Mouse (Mus musculus) forebrain, postnatal 0 days (tissue): ENCODE data around the gene Trp53i13. TPM values are rescaled to one million over a fixed set of nuclear protein-coding genes. Genes with fewer than 3 reads are reported as not detected.

Experiments used
- ATAC-seq: fragments of 200-750 bp; cut with Nextera tagmentation; 2 replicates; pipeline ENCODE4 v1.8.0; 2017; ENCODE audit warnings: mild to moderate bottlenecking, moderate library complexity
- DNase-seq: peaks from one replicate; pipeline ENCODE4 v3.0.0-alpha.2; 2015
- H3K27ac ChIP-seq: fragments of 300-500 bp; sonication (generic); 2 replicates; pipeline ENCODE4 v1.5.1; 2014; ENCODE audit warnings: low read depth, mild to moderate bottlenecking, antibody characterized with exemption, low read length, moderate library complexity, mixed read lengths
- H3K27me3 ChIP-seq: fragments of 300-500 bp; sonication (generic); 2 replicates; pipeline ENCODE4 v1.6.1; 2014; ENCODE audit warnings: mild to moderate bottlenecking, low read length, mixed read lengths; ENCODE audit not compliant: insufficient read depth
- H3K36me3 ChIP-seq: fragments of 300-500 bp; sonication (generic); 2 replicates; pipeline ENCODE4 v1.6.1; 2014; ENCODE audit warnings: mild to moderate bottlenecking, moderate library complexity; ENCODE audit not compliant: insufficient read depth
- H3K4me1 ChIP-seq: fragments of 300-500 bp; sonication (generic); 2 replicates; pipeline ENCODE4 v1.6.1; 2014; ENCODE audit warnings: antibody characterized with exemption; ENCODE audit not compliant: insufficient read depth
- H3K4me2 ChIP-seq: fragments of 300-500 bp; sonication (generic); 2 replicates; pipeline ENCODE4 v1.6.1; 2014; ENCODE audit warnings: low read depth, mild to moderate bottlenecking, moderate library complexity
- H3K4me3 ChIP-seq: fragments of 300-500 bp; sonication (generic); 2 replicates; pipeline ENCODE4 v1.5.1; 2014; ENCODE audit warnings: low read depth, low read length, mixed read lengths
- H3K9ac ChIP-seq: fragments of 300-500 bp; sonication (generic); 2 replicates; pipeline ENCODE4 v1.6.1; 2014; ENCODE audit warnings: mild to moderate bottlenecking
- H3K9me3 ChIP-seq: fragments of 300-500 bp; sonication (generic); 2 replicates; pipeline ENCODE4 v1.6.1; 2016; ENCODE audit warnings: low read length
- CTCF ChIP-seq: sonication (generic); IDR thresholded peaks from 2 replicates; pipeline ENCODE4 v1.5.1; 2016; ENCODE audit warnings: antibody characterized with exemption, control low read depth, low read depth
- WGBS: fragments of 180-500 bp; shearing (Covaris S2); extraction: QIAGEN DNeasy Blood & Tissue Kit; methylation state at CpG from one replicate; pipeline ENCODE4 v1.1.7; 2014; 5-methylcytosine and 5-hydroxymethylcytosine counted together
- polyA plus RNA-seq: library from polyadenylated mRNA; unstranded; fragments of >200 nt; fragmentation: Nextera tagmentation; extraction: Ambion mirVana; gene quantifications from 2 replicates; pipeline ENCODE4 v1.2.1, GENCODE M21; 2015
- total RNA-seq: library from RNA; depleted of rRNA; stranded (reverse); fragments of >200 nt; gene quantifications from 2 replicates; pipeline ENCODE4 v1.2.3, GENCODE M21; 2014

Gene Trp53i13
- total and polyA plus RNA-seq, 2 experiments from 2014 or later: 12.3 to 12.4 TPM

- under 1% methylated on average over 23 of the region's 23 CpGs for WGBS
- TF ChIP-seq CTCF: 0 out of 2 replicates have a peak, but pooled peaks have one; percentile 5
- H3K9me3 ChIP-seq: no peaks in the 10 kb centered on the region
- peaks cover 34% of the 10 kb centered on the region for H3K4me1 ChIP-seq
- no peaks in the 10 kb centered on the region for H3K27me3 ChIP-seq
- ATAC-seq: peak; percentile 59
- H3K36me3 ChIP-seq: no peaks in the 10 kb centered on the region
- H3K27ac ChIP-seq: peak overlapping the region; percentile 96
- DNase-seq: peak; percentile 46
- peak overlapping the region; percentile 97 for H3K4me3 ChIP-seq
- peak overlapping the region; percentile 95 for H3K4me2 ChIP-seq
- H3K9ac ChIP-seq: peak overlapping the region; percentile 64
Measured at GRCm38 (mm10) chr11:77491502-77492291, 24.1 kb downstream of the Trp53i13 start.

GRCm38 (mm10) chr11:77491123-77491501 lies 24.7 kb downstream of the Trp53i13 start:
- TF ChIP-seq CTCF: peak; percentile 99
- ATAC-seq (peak; percentile 81), DNase-seq (peak; percentile 98)
- H3K9ac ChIP-seq: peak overlapping the region; percentile 98
- 2% methylated on average over 13 of the region's 13 CpGs for WGBS
- H3K4me2 ChIP-seq: peak overlapping the region; percentile 95
- no peaks in the 10 kb centered on the region for H3K9me3 ChIP-seq
- peak overlapping the region; percentile 96 for H3K27ac ChIP-seq
- peak overlapping the region; percentile 97 for H3K4me3 ChIP-seq
- H3K36me3 ChIP-seq: no peaks in the 10 kb centered on the region
- peaks cover 40% of the 10 kb centered on the region for H3K4me1 ChIP-seq
- no peaks in the 10 kb centered on the region for H3K27me3 ChIP-seq

GRCm38 (mm10) chr11:77490451-77490850 lies 25.3 kb downstream of the Trp53i13 start:
- H3K9me3 ChIP-seq: no peaks in the 10 kb centered on the region
- TF ChIP-seq CTCF: no peak
- WGBS: 55% methylated on average over 6 of the region's 6 CpGs
- DNase-seq (peak; percentile 40), ATAC-seq (no peak)
- peak overlapping the region; percentile 97 for H3K4me3 ChIP-seq
- H3K4me1 ChIP-seq: peaks cover 47% of the 10 kb centered on the region
- H3K27ac ChIP-seq: peak overlapping the region; percentile 96
- H3K27me3 ChIP-seq: no peaks in the 10 kb centered on the region
- peak overlapping the region; percentile 98 for H3K9ac ChIP-seq
- H3K4me2 ChIP-seq: peak overlapping the region; percentile 95
- H3K36me3 ChIP-seq: no peaks in the 10 kb centered on the region

- no peaks in the 10 kb centered on the region for H3K9me3 ChIP-seq
- peak within 1 kb of the TSS; percentile 97 for H3K4me3 ChIP-seq
- peak; percentile 50 for ATAC-seq
- no peaks in the 10 kb centered on the region for H3K36me3 ChIP-seq
- peaks cover 46% of the 10 kb centered on the region for H3K4me1 ChIP-seq
- no peaks in the 10 kb centered on the region for H3K27me3 ChIP-seq
- H3K27ac ChIP-seq: peak within 1 kb of the TSS; percentile 96
- peak within 1 kb of the TSS; percentile 98 for H3K9ac ChIP-seq
- TF ChIP-seq CTCF: no peak
- peak; percentile 79 for DNase-seq
- peak within 1 kb of the TSS; percentile 95 for H3K4me2 ChIP-seq
- WGBS: under 1% methylated on average over 52 of the region's 87 CpGs
Measured at GRCm38 (mm10) chr11:77489591-77490235, 26.1 kb downstream of the Trp53i13 start, which contains the start of gene Ankrd13b. Gene Ankrd13b, minus strand, starts transcription at chr11:77489678.

- peak overlapping the region; percentile 96 for H3K27ac ChIP-seq
- no peaks in the 10 kb centered on the region for H3K36me3 ChIP-seq
- 4% methylated on average over 47 of the region's 55 CpGs for WGBS
- H3K9ac ChIP-seq: peak overlapping the region; percentile 98
- H3K4me1 ChIP-seq: peaks cover 42% of the 10 kb centered on the region
- TF ChIP-seq CTCF: 0 out of 2 replicates have a peak, but pooled peaks have one; percentile 3
- peak overlapping the region; percentile 95 for H3K4me2 ChIP-seq
- DNase-seq (peak; percentile 76), ATAC-seq (peak; percentile 4; the same call in 1 of the 2 replicates)
- H3K9me3 ChIP-seq: no peaks in the 10 kb centered on the region
- H3K27me3 ChIP-seq: no peaks in the 10 kb centered on the region
- H3K4me3 ChIP-seq: peak overlapping the region; percentile 97
Measured at GRCm38 (mm10) chr11:77488771-77489581, 26.8 kb downstream of the Trp53i13 start.

- Histone ChIP-seq H3K9ac (0 out of 2 replicates have a peak overlapping the region, but pooled peaks have one; percentile 22), H3K4me1 (peaks cover 42% of the 10 kb centered on the region), H3K27ac (peak overlapping the region; percentile 58), H3K36me3 (no peaks in the 10 kb centered on the region), H3K4me2 (peak overlapping the region; percentile 95), H3K9me3 (no peaks in the 10 kb centered on the region), H3K27me3 (no peaks in the 10 kb centered on the region), H3K4me3 (0 out of 2 replicates have a peak overlapping the region, but pooled peaks have one; percentile 97)
- TF ChIP-seq CTCF: peak; percentile 27
- DNase-seq: peak; percentile 76
- WGBS: 15% methylated on average over 5 of the region's 5 CpGs
- ATAC-seq: peak; percentile 10; the same call in 1 of the 2 replicates
Measured at GRCm38 (mm10) chr11:77486798-77487197, 29.0 kb downstream of the Trp53i13 start.
